Mouse (Mus musculus) heart, postnatal 4 days (tissue): Measurements from ENCODE around the gene Tmem184b. TPM values are rescaled to one million over a fixed set of nuclear protein-coding genes. Genes with fewer than 3 reads are reported as not detected.

Experiments used
- DNase-seq: peaks from one replicate; pipeline ENCODE4 v3.0.0; 2021
- total RNA-seq, 2 experiments: library from RNA; stranded (reverse); gene quantifications; 2 replicates each; pipeline ENCODE4 v1.2.3; 2021

Gene Tmem184b
- total RNA-seq, 2 experiments from 2014 or later = 68.1 to 73.4 TPM

DNA sequence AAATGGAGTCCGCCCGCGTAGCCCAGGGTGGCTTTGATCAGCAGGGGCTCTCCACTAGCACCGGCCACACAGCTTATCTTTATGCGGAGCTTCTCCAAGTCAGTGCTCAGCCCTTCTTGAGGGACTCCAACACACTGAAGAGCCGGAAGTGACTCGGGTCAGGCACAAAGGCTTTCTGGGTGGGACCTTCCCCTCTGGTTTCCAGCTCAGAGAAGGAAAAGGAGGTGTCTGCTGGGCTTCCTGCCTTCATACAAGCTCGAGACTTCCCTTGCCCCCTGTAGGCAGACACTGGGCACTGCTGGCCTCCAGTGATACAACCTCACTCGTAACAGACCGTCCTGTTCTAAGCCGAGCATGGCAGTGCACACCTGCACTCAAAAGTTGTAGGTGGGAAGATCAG lies 6.6 kb downstream of the Tmem184b start:
- peak; percentile 75 for DNase-seq

DNA sequence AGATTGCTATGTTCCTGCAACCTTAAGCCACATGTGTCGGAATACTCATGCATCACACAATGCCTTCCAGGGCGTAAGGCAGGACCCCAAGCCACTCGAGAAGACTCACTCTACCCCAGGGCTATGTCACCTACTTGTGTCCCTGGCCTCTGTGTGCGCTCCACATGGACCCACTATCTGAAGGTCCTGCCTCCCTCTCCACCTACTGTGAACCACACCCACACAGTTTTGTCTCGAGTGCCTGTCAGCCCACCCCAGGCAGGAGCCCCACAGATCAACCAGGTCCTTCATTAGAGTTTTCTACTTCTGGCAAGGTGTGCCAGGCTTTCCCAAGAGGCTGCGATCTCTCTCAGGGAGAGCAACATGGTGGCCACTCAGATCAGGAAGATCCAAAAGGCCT lies 8.1 kb downstream of the Tmem184b start:
- no peak for DNase-seq

DNA sequence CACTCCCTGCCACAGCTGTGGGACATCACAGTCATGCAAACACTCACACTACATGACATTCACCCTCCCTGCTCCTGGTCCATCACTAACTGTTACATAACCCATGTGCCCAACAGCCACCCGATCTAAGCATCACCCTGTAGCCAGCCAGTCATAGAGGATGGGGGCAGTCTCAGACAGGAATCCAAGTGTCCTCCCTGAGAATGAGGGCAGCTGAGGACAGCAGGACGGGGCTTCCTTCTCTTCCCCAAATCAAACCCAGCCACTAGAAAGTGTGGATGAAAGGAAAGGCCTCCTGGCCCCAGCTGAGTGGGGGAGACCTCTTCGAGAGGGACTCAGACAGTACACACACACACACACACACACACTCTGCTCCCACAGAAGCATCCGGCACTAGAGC lies 8.5 kb downstream of the Tmem184b start:
- DNase-seq = no peak

DNA sequence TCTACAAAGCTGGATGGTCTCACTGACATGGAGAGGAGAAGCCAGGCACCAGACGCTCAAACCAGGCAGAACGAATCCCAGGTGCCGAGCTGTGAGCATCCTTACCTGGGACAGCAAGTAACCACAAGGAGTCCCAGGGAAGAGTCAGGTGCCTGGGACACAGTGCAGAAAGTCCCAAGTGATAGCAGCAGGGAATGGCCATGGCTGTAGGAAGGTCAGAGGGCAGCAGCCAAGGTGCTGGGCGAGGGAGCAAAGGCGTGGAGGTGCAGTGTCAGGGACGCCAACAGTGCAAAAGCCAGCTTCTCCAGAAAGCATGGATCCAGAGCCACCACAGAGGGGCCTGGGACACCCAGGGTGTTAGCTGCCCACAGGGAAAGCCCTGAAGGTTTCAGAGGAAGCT lies 10.3 kb downstream of the Tmem184b start:
- DNase-seq = no peak

DNA sequence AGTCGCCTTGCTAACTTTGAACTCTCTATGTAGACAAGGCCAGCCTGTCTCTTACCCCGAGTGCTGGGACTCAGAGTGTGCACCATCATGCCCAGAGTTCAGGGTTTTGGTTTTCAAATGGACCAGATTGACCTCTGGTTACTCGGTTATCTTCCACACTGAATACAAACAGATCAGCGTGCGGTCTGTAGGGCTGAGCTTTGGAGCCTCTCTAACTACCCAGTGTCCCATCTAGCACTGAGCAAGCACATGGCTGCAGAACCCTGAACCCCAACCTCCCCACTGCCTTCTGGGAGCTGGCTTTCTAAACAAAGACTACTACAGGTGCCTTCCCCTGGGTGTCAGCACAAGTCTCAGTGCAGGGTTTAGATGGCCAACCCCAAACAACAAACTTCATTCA lies 10.8 kb downstream of the Tmem184b start:
- no peak for DNase-seq

DNA sequence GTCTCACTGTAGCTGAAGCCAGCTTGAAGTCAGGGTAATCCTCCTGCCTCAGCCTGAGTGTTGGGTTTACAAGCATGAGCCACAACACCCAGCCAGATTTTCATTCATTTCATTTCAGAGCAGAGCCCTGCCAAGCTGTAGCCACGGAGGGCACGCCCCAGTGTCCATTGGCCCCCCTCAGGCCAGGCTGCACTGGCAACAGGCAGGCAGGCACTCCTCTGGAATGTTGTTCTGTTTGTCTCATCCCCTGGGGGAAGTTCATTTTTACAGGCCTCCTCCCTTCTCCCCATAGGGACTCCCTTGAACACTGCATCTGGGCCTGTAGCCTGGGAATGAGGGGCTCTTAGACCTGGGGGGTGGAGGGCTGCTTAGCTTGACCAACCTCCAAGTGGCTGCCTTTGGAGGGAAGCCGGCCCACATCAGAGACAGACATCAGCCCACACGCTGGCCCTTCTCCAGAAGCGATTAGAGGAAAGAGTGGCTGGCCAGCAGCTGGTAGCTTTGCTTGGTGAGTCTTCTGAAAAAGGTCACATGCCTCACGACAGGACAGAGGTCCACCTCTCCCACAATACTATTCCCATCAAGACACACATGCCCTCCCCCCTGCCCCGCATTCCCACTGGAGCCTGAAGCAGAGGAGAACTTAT lies 11.8 kb downstream of the Tmem184b start:
- DNase-seq = peak; percentile 88

DNA sequence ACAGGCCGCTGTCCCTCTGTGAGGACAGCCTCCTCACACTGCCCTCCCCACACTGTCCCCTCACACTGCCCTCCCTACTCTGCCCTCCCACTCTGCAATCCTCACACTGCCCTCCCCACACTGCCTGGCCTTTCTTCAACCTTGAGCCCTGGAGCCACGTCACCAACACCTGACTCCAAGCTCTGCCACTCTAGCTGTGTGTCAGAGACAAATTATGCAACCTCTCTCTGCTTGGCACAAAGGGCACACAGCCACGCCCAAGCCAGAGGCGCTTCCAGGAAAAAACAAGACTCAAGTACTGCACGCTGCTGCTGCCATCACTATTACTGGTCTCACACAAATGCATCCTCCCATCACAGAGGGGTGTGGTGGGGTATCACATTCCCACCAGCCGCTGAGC lies 12.9 kb downstream of the Tmem184b start:
- no peak for DNase-seq

DNA sequence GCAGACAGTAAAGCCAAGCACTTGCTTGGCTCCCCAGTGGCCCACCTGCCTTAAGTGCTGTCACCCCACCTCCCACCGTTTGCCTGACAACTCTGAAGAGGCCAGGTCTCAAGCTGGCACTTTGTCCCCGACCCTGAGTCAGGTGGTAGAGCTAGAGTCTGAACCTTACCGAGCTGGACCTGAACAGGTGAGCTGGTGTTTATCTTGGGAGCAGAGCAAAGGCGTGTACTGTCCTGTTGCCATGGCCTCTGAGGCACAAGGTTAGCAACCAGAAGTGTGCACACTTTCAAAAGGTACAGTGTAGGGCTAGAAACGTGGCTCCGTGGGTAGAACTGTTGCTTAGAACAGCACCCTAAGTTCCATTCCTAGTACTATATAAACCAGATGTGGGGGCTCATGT lies 15.2 kb downstream of the Tmem184b start:
- no peak for DNase-seq

DNA sequence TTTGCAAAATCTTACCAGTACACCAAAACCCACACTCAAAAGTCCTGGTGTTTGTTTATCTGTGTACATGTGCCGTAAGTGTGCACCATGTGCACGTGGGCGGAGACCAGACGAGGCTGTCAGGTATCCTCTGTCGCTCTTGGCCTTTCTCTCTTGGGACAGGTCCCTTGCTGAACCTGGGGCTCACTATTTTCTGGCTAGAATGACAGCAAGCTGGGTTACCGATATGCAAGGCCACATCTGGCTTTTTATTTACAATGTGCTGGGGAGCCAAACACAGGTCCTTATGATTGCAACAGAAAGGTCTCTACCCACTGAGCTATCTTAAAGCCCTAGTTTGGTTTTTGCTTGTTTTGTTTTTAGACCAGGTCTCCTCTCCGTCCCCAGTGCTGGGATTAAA lies 15.8 kb downstream of the Tmem184b start:
- DNase-seq = no peak

DNA sequence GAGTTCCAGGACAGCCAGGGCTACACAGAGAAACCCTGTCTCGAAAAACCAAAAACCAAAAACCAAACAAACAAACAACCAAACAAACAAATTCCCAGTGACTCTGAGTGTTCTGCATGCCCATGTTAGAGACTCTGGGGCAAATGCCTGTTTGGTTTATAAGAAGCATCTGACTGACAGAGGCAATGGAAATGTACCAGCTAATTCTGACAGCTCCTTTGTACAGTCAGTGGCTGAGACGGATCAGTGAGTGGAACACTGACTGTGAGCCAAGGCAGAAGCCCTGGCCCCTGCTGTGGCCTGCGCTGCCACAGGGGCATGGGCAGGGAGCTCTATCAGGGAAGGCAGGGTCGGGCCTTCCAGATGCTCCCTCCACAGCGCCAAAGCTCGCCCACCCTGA lies 16.3 kb downstream of the Tmem184b start:
- DNase-seq = no peak

DNA sequence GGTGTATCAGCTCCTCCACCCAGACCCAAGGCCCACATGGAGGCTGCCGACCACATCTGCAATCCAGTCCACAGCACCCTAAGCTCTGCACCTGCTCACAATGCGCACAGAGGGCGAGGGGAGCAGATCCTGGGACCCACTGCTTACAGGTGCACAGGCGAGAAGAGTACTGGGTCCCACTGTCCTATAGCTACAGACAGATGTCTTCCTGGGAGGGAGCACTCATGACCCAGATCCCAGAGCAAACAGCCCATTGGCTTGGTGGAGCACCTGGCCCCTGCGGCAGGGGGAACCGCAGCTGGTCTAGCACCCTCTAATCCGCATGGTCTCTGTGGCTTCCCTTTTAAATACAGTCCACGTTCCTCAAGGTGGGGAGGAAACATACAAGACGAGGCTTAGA lies 21.7 kb downstream of the Tmem184b start:
- no peak for DNase-seq

DNA sequence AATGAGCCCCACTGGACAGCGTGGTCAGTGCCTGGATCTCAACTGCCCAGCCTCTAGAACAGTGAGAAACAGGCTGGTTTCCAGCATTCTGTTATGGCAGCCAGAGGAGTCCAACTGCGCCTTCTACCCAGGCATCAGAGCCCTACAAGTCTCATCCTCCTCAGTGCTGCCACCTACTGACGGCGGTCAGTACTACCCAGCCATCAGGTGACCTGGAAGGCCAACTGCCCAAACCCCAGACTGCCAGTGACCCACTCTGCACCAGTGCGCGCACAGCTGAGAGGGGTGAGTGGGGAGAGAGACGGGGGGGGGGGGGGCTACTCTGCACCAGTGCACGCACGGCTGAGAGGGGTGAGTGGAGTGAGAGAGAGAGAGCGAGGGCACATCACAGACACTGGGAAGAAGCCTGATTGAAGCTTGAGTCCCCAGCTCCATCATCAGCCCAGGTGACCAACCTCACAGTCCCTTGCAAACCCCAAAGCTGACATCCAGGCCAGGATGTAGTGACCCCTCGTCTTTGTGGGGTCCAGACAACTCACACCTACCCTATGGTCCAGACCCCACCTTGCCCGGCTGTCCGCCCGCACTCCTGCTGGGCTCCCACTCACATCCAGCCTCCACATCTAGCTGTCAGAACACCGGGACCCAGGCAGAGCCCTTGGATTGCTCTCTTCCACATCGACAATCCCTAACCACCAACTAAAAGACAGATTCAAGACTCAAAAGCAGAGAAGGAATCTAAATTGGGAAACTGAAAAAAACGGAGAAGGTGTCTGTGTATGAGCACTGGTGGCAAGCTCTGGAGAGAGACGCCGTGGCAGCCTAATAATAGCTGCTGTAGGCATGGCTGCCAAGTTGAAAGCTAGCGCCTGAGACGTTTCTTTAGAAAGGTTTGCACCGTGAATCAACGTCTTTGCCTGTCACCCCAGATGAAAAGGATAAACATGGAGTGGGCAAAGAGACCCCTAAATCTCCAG lies 22.6 kb downstream of the Tmem184b start:
- peak; percentile 88 for DNase-seq

DNA sequence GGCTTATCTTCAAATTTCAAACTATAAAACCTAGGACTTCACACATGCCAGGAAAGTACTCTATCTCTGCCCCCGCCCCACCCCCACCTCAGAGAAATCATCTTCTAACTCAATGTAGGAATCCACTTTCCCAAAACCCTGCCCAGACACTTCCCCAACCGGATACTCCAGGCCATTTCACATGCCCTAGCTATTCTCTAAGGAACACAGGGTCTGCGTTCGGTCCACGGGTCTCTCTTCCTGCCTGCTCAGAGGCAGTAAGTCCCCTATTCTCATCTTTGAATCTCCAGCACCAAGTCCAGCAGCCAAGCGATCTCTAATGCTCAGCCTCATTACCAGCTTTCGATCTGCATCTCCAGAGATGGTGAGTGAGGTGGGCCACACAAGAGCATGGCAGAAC lies 23.7 kb downstream of the Tmem184b start:
- DNase-seq = no peak

DNA sequence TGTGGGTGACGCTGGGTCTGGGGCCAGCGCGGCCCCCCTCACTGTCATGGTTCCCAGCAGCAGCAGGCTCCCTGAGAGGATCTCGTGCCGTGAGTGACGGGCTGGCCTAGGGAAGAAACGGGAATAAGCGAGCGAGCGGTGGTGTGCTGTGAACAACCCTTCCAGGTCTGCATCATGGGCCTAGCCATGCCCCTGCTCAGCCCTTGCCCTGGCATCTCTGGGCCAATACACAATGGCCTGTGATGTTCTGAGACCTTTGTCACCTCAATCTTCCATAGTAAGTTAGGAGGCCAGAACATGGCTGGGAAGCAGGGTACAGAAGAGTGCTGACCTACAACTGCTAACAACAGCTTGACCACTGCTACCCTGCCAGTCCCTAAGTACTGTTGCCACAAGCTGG lies 24.8 kb downstream of the Tmem184b start:
- DNase-seq = no peak

DNA sequence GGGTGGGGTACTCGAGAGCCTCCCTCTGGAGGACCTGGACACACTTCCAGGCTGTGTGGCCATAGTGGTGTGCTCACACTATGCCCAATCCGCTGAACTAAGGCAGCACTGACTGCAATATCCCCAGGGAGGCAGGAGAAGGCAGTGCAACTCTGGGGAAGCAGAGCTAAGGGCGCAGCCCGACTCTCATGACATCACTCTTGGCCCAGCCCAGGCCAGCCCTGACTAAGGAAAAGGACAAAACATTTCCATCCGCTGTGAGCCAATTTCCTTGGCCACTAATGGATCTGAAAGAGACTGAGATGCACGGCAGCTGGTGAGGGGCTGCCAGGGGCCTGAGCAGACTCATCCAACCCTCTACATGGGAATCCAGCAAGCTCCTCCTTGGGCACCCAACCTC lies 25.7 kb downstream of the Tmem184b start:
- DNase-seq = peak; percentile 83

DNA sequence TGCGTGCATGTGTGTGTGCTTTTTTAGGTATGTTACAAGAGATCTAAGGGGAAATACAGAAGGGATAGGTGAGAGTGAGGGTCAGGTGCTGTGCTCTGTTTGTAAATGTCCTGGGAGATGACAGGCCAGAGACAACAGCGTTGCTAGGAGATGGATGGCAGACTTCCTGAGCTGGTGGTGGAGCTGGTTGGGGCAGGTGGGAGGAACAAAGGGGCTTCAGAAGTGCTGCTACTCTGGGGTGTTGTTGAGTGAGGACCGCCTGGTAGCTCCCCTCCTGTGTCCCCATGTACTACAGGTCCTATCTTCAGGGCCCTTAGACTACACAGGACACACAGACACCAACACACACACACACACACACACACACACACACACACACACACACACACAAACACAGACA lies 28.6 kb downstream of the Tmem184b start:
- no peak for DNase-seq

DNA sequence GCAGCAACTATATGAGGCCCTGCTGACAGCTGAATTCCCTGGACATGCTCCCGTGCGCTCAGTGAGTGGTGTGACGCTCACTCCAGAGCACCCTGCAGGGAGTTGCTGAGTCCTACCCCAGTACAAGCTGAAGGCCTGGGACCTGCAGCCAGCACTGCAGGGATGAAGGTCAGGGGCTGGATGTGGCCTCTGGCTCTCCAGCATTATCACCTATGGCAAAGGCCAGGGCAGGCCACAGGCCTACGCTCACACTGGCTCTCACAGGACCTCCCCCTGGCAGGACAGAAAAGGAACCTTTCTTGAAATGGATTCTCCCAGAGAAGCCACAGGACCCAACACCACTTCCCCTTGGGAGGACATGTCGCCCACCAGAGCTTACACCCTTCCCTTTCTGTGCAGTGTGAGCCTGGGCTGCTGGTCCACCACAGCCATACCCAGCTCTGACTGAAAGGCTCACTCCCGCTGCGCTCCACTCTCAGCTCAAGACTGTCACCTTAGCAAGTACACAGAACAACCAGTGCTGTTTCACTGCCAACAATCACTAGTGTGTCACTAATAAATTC lies 33.0 kb downstream of the Tmem184b start:
- DNase-seq = no peak

DNA sequence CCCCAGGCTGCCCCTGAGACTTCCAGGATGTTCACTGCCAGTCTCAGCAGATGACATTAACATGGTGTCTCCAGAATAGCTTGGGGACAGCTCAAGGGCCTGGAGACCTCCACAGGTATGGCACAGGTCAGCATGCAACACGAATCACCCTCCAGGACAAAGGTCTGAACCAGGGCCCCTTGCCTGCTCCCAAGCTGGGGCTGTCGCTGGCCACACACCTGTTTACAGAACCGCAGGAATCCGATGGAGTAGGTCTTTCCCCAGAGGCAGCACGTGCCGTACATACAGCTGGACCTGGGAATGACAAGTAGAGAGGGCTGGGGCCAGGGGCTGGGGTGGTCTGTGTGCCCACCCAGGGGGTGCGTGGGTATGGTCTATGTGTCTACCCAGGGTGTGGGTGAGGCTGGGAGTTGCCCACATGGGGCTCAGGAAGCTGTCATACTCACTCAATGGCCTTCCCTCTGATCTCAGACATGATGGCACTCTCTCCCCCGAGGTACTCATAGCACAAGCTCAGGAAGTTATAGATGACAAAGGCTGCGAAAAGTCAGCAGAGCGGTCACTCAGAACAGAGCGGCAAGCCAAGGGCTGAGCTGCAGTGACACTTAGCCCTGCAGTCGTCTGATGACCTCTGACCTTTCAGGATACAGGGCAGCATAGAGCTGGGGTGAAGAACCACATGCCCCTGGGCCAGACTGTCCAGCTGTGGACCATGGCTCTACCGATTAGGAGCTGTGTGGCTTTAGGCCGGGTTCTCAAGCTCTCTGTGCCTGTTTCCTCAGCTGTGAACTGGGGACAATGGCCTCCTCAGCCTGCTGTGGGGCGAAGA lies 33.7 kb downstream of the Tmem184b start:
- no peak for DNase-seq

DNA sequence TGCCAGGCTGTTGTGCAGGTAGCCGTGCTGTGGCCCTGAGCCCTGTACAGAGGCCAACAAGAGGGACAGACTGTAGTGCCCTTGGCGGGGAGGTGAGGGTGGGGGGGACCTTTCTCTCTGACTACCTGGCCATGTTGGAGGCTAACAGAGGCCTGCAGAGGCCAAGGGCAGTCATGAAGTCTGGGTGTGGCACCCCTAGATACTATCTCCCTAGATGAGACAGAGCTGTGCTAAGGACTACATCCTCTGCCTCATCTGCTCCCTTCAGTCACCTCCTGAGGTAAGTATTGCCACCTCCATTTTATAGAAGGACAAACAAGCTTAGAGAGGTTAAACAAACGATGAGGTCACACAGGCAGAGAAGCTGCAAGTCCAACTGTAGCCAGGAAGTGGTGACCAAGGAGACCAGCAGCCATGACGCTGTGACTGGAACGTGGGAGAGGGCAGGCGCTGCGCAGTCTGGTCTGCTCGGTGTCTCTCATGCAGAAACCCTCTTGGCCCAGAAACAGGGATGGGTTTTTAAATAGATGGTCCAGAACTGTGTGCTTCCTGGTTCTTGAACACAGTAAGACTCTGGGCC lies 34.4 kb downstream of the Tmem184b start:
- peak; percentile 50 for DNase-seq

DNA sequence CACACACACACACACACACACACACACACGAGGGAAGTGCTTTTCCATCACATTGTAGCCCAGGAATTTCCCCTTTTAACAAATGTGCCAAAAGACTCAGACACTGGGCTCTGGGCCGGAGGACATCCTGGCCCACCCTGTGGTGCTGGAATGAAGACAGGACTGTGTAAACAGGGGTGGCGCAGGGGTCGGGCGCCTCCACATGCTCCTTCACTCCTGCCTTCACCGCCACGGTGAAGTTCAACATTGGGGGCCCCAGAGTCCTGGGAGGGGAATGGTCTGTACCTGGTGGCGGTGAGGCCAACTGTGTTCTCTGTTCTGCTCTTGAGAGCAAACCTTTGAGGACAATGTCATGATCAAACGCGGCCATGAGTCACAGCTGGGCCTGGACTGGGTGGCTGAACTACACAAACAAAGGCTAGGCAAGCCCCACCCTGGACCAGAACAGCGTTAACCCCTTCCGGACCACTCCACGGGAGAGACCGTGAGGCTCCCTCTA lies 35.0 kb downstream of the Tmem184b start:
- peak; percentile 70 for DNase-seq

DNA sequence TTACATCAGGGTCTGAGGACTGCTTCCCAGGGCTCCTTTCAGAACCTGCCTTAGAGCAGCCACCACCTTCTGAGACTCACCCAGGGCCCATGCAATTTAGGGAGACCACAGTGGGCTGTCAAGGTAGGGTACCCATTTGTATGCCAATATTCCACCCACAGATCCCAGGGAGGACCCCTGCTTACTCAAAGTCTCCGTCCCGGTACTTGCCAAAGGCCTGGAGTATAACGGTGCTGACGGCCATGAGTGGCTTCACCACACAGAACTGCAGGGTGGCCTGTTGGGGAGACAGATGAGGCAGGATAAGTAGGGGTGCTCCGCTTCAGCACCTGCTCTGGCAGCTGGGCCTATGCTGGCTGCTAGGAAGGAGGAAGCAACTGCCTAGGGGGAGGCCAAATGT lies 37.0 kb downstream of the Tmem184b start:
- DNase-seq = no peak

DNA sequence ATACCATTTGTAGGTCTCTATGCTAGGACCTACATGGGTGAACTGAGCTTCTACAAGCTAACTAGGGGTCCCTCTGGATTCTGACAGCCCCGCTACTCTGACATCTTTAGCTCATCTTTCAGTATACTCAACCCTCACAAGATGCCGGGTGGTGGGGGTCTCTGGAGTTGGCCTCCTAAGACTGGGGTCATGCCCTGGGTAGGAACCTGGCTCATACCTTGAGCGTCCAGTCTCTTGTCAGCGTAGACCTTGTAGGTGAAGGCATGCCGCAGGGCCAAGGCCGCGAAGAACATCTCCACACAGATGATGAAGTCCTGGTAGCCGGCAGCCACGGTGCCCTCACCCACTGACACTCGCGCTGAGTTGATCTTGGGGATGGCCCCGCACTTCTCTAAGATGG lies 38.3 kb downstream of the Tmem184b start:
- no peak for DNase-seq
